ENCODE assay signal across 8 mouse cellular contexts in genomic region chr1:190168115-190168514, GRCm38 (mm10). TPM values are rescaled to one million over a fixed set of nuclear protein-coding genes. Genes with fewer than 3 reads are reported as not detected.
A peak's percentile ranks its signal among the peaks of the same experiment; 100 is the strongest.
DNase-seq lines count a peak whose midpoint lies in the region; ATAC-seq and TF ChIP-seq lines count a peak whose summit lies in the region.

No protein-coding gene starts in this region.

- H3K4me3 ChIP-seq in kidney, postnatal 0 days (replicated peaks; ENCODE audit: low read depth, low read length) = no peak overlapping the region; the same call in 1 of the 2 replicates
- H3K4me3 ChIP-seq in embryonic facial prominence, embryonic 14.5 days (ENCODE audit: low read depth, low read length) = peak overlapping the region; percentile 53
- H3K4me3 ChIP-seq in hindbrain, embryonic 13.5 days = peak overlapping the region; percentile 67
- peak overlapping the region; percentile 71 for H3K4me3 ChIP-seq in midbrain, embryonic 12.5 days

- H3K9ac ChIP-seq in kidney, postnatal 0 days (ENCODE audit: low read depth, low read length) = no peak overlapping the region
- H3K9ac ChIP-seq in embryonic facial prominence, embryonic 14.5 days (ENCODE audit: low read depth, low read length) = no peak overlapping the region
- peak overlapping the region; percentile 84 for H3K9ac ChIP-seq in hindbrain, embryonic 13.5 days
- H3K9ac ChIP-seq in midbrain, embryonic 12.5 days (replicated peaks) = peak overlapping the region; percentile 83; the same call in 1 of the 2 replicates

- DNase-seq in kidney, postnatal 0 days (ENCODE audit: low spot score) = no peak
- no peak for DNase-seq in kidney, postnatal 25 days
- peak; percentile 24 for DNase-seq in embryonic facial prominence, embryonic 14.5 days (ENCODE audit: low spot score)
- DNase-seq in thymus, postnatal 10 days (ENCODE audit: low spot score in 2 of 2) = no peak
- DNase-seq in layer of hippocampus, postnatal 36 days = no peak
- DNase-seq in frontal cortex, adult 2 months (ENCODE audit: extremely low spot score in 1 of 2, low spot score in 1 of 2) = no peak

- H3K36me3 ChIP-seq in kidney, postnatal 0 days (ENCODE audit: insufficient read depth, low read length) = no peaks in the 10 kb centered on the region
- H3K36me3 ChIP-seq in embryonic facial prominence, embryonic 14.5 days (ENCODE audit: control insufficient read depth, insufficient read depth, low read length) = no peaks in the 10 kb centered on the region
- no peaks in the 10 kb centered on the region for H3K36me3 ChIP-seq in hindbrain, embryonic 13.5 days
- no peaks in the 10 kb centered on the region for H3K36me3 ChIP-seq in midbrain, embryonic 12.5 days

- peak overlapping the region; percentile 95; the same call in 1 of the 2 replicates for H3K4me2 ChIP-seq in kidney, postnatal 0 days (ENCODE audit: low read length)
- H3K4me2 ChIP-seq in embryonic facial prominence, embryonic 14.5 days (ENCODE audit: low read depth, low read length) = peak overlapping the region; percentile 79
- peak overlapping the region; percentile 96 for H3K4me2 ChIP-seq in hindbrain, embryonic 13.5 days
- peak overlapping the region; percentile 86 for H3K4me2 ChIP-seq in midbrain, embryonic 12.5 days (replicated peaks)

- H3K9me3 ChIP-seq in kidney, postnatal 0 days (replicated peaks; ENCODE audit: low read length) = no peaks in the 10 kb centered on the region
- H3K9me3 ChIP-seq in embryonic facial prominence, embryonic 14.5 days (ENCODE audit: control insufficient read depth, low read length) = no peaks in the 10 kb centered on the region
- H3K9me3 ChIP-seq in hindbrain, embryonic 13.5 days = no peaks in the 10 kb centered on the region
- H3K9me3 ChIP-seq in midbrain, embryonic 12.5 days = no peaks in the 10 kb centered on the region

- H3K27me3 ChIP-seq in kidney, postnatal 0 days (ENCODE audit: insufficient read depth, low read length) = peaks cover 38% of the 10 kb centered on the region
- peaks cover 71% of the 10 kb centered on the region for H3K27me3 ChIP-seq in embryonic facial prominence, embryonic 14.5 days (replicated peaks; ENCODE audit: control insufficient read depth, insufficient read depth, low read length)
- peaks cover 17% of the 10 kb centered on the region for H3K27me3 ChIP-seq in hindbrain, embryonic 13.5 days
- peaks cover 20% of the 10 kb centered on the region for H3K27me3 ChIP-seq in midbrain, embryonic 12.5 days

- TF ChIP-seq CTCF in kidney, postnatal 0 days (IDR thresholded peaks at IDR 0.05; ENCODE audit: low read depth) = no peak

- no peak for ATAC-seq in kidney, postnatal 0 days (replicated peaks; ENCODE audit: low FRiP score, low read depth)
- ATAC-seq in embryonic facial prominence, embryonic 14.5 days (ENCODE audit: low read depth) = no peak
- ATAC-seq in hindbrain, embryonic 13.5 days (ENCODE audit: low FRiP score) = no peak
- no peak for ATAC-seq in midbrain, embryonic 12.5 days (ENCODE audit: low FRiP score, low read depth)

- no peak overlapping the region for H3K27ac ChIP-seq in kidney, postnatal 0 days
- no peak overlapping the region for H3K27ac ChIP-seq in embryonic facial prominence, embryonic 14.5 days (replicated peaks; ENCODE audit: low read depth, low read length)
- H3K27ac ChIP-seq in hindbrain, embryonic 13.5 days = peak overlapping the region; percentile 91
- H3K27ac ChIP-seq in midbrain, embryonic 12.5 days (replicated peaks) = no peak overlapping the region

- peaks cover 18% of the 10 kb centered on the region; the same call in 1 of the 2 replicates for H3K4me1 ChIP-seq in kidney, postnatal 0 days (replicated peaks; ENCODE audit: insufficient read depth, low read length)
- H3K4me1 ChIP-seq in embryonic facial prominence, embryonic 14.5 days (ENCODE audit: control insufficient read depth, insufficient read depth, low read length) = peaks cover 8% of the 10 kb centered on the region
- peaks cover 53% of the 10 kb centered on the region for H3K4me1 ChIP-seq in hindbrain, embryonic 13.5 days (replicated peaks)
- H3K4me1 ChIP-seq in midbrain, embryonic 12.5 days = peaks cover 43% of the 10 kb centered on the region

- 4% methylated on average over 4 of the region's 4 CpGs for WGBS in kidney, postnatal 0 days
- WGBS in embryonic facial prominence, embryonic 14.5 days = 4% methylated on average over 4 of the region's 4 CpGs
- 3% methylated on average over 4 of the region's 4 CpGs for WGBS in hindbrain, embryonic 13.5 days
- 3% methylated on average over 4 of the region's 4 CpGs for WGBS in midbrain, embryonic 12.5 days

RNA-seq across cellular contexts. Expression of gene Prox1, which starts 2.4 kb away (rescaled TPM):
- polyA plus RNA-seq in kidney, postnatal 0 days (2015; fragmentation: Nextera tagmentation; extraction: Ambion mirVana) = 1.3 and 1.5 TPM in 2 replicates
- 4.3 and 4.4 TPM in 2 replicates for polyA plus RNA-seq in embryonic facial prominence, embryonic 14.5 days (2014; fragmentation: Nextera tagmentation; extraction: Ambion mirVana)
- 7.8 and 8.8 TPM in 2 replicates for polyA plus RNA-seq in hindbrain, embryonic 13.5 days (2015; fragmentation: Nextera tagmentation; extraction: Ambion mirVana)
- polyA plus RNA-seq in midbrain, embryonic 12.5 days (2016; fragmentation: Nextera tagmentation; extraction: Ambion mirVana) = 10.5 and 10.7 TPM in 2 replicates
- total RNA-seq in layer of hippocampus, postnatal 36 days (2021) = 100 to 1,000 TPM in 1 of 2 experiments, 10 to 100 TPM in 1; 94.4 to 114 TPM
- polyA plus RNA-seq in frontal cortex, adult 2 months (2012; rRNA removed) = 2.8 and 2.9 TPM in 2 replicates

Comparison
In these comparisons a context has a peak if more than half of its experiments do, and no peak if none do; other contexts are left out.
1. H3K9ac ChIP-seq: peak in hindbrain, embryonic 13.5 days (single experiment) and midbrain, embryonic 12.5 days (single experiment); none in kidney, postnatal 0 days (single experiment) and embryonic facial prominence, embryonic 14.5 days (single experiment).
2. Peak in every context shown above with its lines, with median percentiles within 50 percentile points of each other: H3K4me2 ChIP-seq.